Mouse (Mus musculus) spleen, adult 2 months (tissue): ENCODE measurements at regions not wholly inside any gene's neighbourhood (a gene's known extent, or its start where the extent isn't known, plus 50 kb on each side); places are given as distances from the start of the nearest gene placed in this dataset.

ENCODE experiments used
- DNase-seq, 2 experiments: peaks; one replicate each; pipeline versions ENCODE4 v3.0.0 to v3.0.0-alpha.2; 2012 to 2021; ENCODE audit warnings: low spot score in 2 of 2, low read depth in 1 of 2
- H3K27ac ChIP-seq: fragments of 200-500 bp; 2 replicates; pipeline ENCODE4 v1.5.1; 2012; ENCODE audit warnings: low read length, inconsistent platforms; ENCODE audit not compliant: insufficient read depth
- H3K27me3 ChIP-seq: fragments of 200-500 bp; 2 replicates; pipeline ENCODE4 v1.6.1; 2012; ENCODE audit warnings: mild to moderate bottlenecking, moderate library complexity, low read length, inconsistent platforms; ENCODE audit not compliant: control insufficient read depth, insufficient read depth
- H3K36me3 ChIP-seq: fragments of 200-500 bp; 2 replicates; pipeline ENCODE4 v1.6.1; 2012; ENCODE audit warnings: mild to moderate bottlenecking, low read length, inconsistent platforms; ENCODE audit not compliant: control insufficient read depth, insufficient read depth
- H3K4me1 ChIP-seq: fragments of 200-500 bp; 2 replicates; pipeline ENCODE4 v1.6.1; 2011; ENCODE audit warnings: inconsistent platforms; ENCODE audit not compliant: control insufficient read depth, insufficient read depth, insufficient read length
- H3K4me3 ChIP-seq: fragments of 200-500 bp; 2 replicates; pipeline ENCODE4 v1.5.1; 2011; ENCODE audit warnings: mild to moderate bottlenecking, inconsistent platforms; ENCODE audit not compliant: insufficient read depth, insufficient read length; ENCODE audit errors: extremely low read depth
- CTCF ChIP-seq: fragments of 200-500 bp; IDR thresholded peaks from 2 replicates; pipeline ENCODE4 v1.5.1; 2011; ENCODE audit warnings: mild to moderate bottlenecking, inconsistent platforms; ENCODE audit not compliant: insufficient read depth, insufficient read length, insufficient replicate concordance; ENCODE audit errors: extremely low read depth
- POLR2A ChIP-seq: fragments of 200-500 bp; IDR thresholded peaks from 2 replicates; pipeline ENCODE4 v1.6.1; 2011; ENCODE audit warnings: low read depth, low read length, inconsistent platforms
- WGBS: fragments of 180-500 bp; shearing (Covaris S2); methylation state at CpG from one replicate; pipeline ENCODE4 v1.1.7; 2018; 5-methylcytosine and 5-hydroxymethylcytosine counted together

- Histone ChIP-seq H3K4me1 (peaks cover 10% of the 10 kb centered on the region), H3K27ac (no peak overlapping the region), H3K36me3 (no peaks in the 10 kb centered on the region), H3K4me3 (no peak overlapping the region), H3K27me3 (no peaks in the 10 kb centered on the region)
- WGBS: 77% methylated on average over 7 of the region's 7 CpGs
- TF ChIP-seq CTCF: no peak
- TF ChIP-seq POLR2A: no peak
- no peak for DNase-seq
Observed at GRCm38 (mm10) chr3:68764917-68765598, 74.6 kb downstream of the Il12a start.

GRCm38 (mm10) chr3:68771579-68771978, 81.1 kb downstream of the Il12a start:
- Histone ChIP-seq H3K4me1 (no peaks in the 10 kb centered on the region), H3K27me3 (no peaks in the 10 kb centered on the region), H3K27ac (no peak overlapping the region), H3K36me3 (no peaks in the 10 kb centered on the region), H3K4me3 (no peak overlapping the region)
- 51% methylated on average over 3 of the region's 3 CpGs for WGBS
- TF ChIP-seq CTCF (no peak), POLR2A (no peak)
- DNase-seq: no peak

GRCm38 (mm10) chr3:68777801-68778200, 87.4 kb downstream of the Il12a start:
- H3K4me3 ChIP-seq: no peak overlapping the region

GRCm38 (mm10) chr3:68778354-68779040, 88.1 kb downstream of the Il12a start:
- H3K36me3 ChIP-seq: no peaks in the 10 kb centered on the region
- H3K4me3 ChIP-seq: no peak overlapping the region
- 26% methylated on average over 16 of the region's 16 CpGs for WGBS
- no peaks in the 10 kb centered on the region for H3K4me1 ChIP-seq
- no peak overlapping the region for H3K27ac ChIP-seq
- no peaks in the 10 kb centered on the region for H3K27me3 ChIP-seq
- TF ChIP-seq POLR2A: no peak
- no peak for TF ChIP-seq CTCF
- DNase-seq: no peak

More at GRCm38 (mm10) chr3:68777801-68778200, 87.4 kb downstream of the Il12a start:
- no peaks in the 10 kb centered on the region for H3K27me3 ChIP-seq
- WGBS: 61% methylated on average over 2 of the region's 2 CpGs
- no peaks in the 10 kb centered on the region for H3K4me1 ChIP-seq
- TF ChIP-seq POLR2A: no peak
- TF ChIP-seq CTCF: no peak
- H3K36me3 ChIP-seq: no peaks in the 10 kb centered on the region
- no peak overlapping the region for H3K27ac ChIP-seq
- DNase-seq: no peak

- Histone ChIP-seq H3K27me3 (no peaks in the 10 kb centered on the region), H3K27ac (no peak overlapping the region), H3K4me1 (peaks cover 3% of the 10 kb centered on the region; the same call in 1 of the 2 replicates), H3K4me3 (no peak overlapping the region), H3K36me3 (no peaks in the 10 kb centered on the region)
- DNase-seq: no peak
- TF ChIP-seq POLR2A: no peak
- TF ChIP-seq CTCF: no peak
- WGBS: 72% methylated on average over 7 of the region's 7 CpGs
Observed at GRCm38 (mm10) chr3:68780843-68781242, 88.5 kb upstream of the 1110032F04Rik start.

- whole genome bisulfite sequencing: 82% methylated on average over 2 of the region's 2 CpGs
- H3K4me1 ChIP-seq: peaks cover 3% of the 10 kb centered on the region; the same call in 1 of the 2 replicates
- H3K4me3 ChIP-seq: no peak overlapping the region
- H3K36me3 ChIP-seq: no peaks in the 10 kb centered on the region
- no peak for DNase-seq
- no peaks in the 10 kb centered on the region for H3K27me3 ChIP-seq
- TF ChIP-seq POLR2A (no peak), CTCF (no peak)
- no peak overlapping the region for H3K27ac ChIP-seq
Observed at GRCm38 (mm10) chr3:68781466-68781865, 87.9 kb upstream of the 1110032F04Rik start.

GRCm38 (mm10) chr3:68782363-68782762, 87.0 kb upstream of the 1110032F04Rik start:
- Histone ChIP-seq H3K4me1 (peaks cover 3% of the 10 kb centered on the region; the same call in 1 of the 2 replicates), H3K27ac (no peak overlapping the region), H3K36me3 (no peaks in the 10 kb centered on the region), H3K27me3 (no peaks in the 10 kb centered on the region), H3K4me3 (no peak overlapping the region)
- no peak for TF ChIP-seq CTCF
- TF ChIP-seq POLR2A: no peak
- DNase-seq: no peak
- 60% methylated on average over 4 of the region's 4 CpGs for WGBS
